37 mouse cellular contexts compared by ENCODE assay signal in genomic region chr2:80309775-80310174, GRCm38 (mm10). TPM values are rescaled to one million over a fixed set of nuclear protein-coding genes. Genes with fewer than 3 reads are reported as not detected.
"Had no signal": no experiment of that assay in that cellular context is flagged by ENCODE, and none has a peak within 500 bp of the region (broad histone marks: within the 10 kb centered on the region; RNA-seq: fewer than 3 reads in every experiment).

No protein-coding gene starts in this region.

- H3K4me1 ChIP-seq: embryonic facial prominence, embryonic 12.5 days; embryonic facial prominence, embryonic 13.5 days; embryonic facial prominence, embryonic 15.5 days; heart, embryonic 10.5 days had no signal

- DNase-seq: cerebellum, postnatal 10 days; cerebellum, postnatal 25 days; cerebellum, postnatal 36 days; embryo, embryonic 11 days; forebrain, postnatal 0 days; gastrocnemius, adult 2 months; gastrocnemius, postnatal 10 days; gastrocnemius, postnatal 14 days; gastrocnemius, postnatal 25 days; gastrocnemius, postnatal 36 days; heart, adult 11 months; heart, adult 18-20 months; heart, adult 2 months had no signal

- H3K4me3 ChIP-seq: embryonic facial prominence, embryonic 10.5 days; embryonic facial prominence, embryonic 12.5 days; embryonic facial prominence, embryonic 13.5 days; embryonic facial prominence, embryonic 15.5 days; erythroblast, embryonic 14.5 days; forebrain, embryonic 10.5 days; forebrain, embryonic 12.5 days; forebrain, embryonic 13.5 days; forebrain, embryonic 15.5 days; gastrocnemius, adult 2 months; heart, adult 2 months; heart, embryonic 10.5 days had no signal

- H3K27me3 ChIP-seq: embryonic facial prominence, embryonic 12.5 days; embryonic facial prominence, embryonic 13.5 days; embryonic facial prominence, embryonic 15.5 days; forebrain, embryonic 12.5 days; forebrain, embryonic 15.5 days had no signal

- H3K4me2 ChIP-seq: embryonic facial prominence, embryonic 12.5 days; embryonic facial prominence, embryonic 13.5 days; embryonic facial prominence, embryonic 15.5 days; forebrain, embryonic 12.5 days; forebrain, embryonic 13.5 days; forebrain, embryonic 15.5 days; heart, embryonic 11.5 days had no signal

- H3K27ac ChIP-seq: embryonic facial prominence, embryonic 10.5 days; embryonic facial prominence, embryonic 12.5 days; embryonic facial prominence, embryonic 13.5 days; embryonic facial prominence, embryonic 15.5 days; forebrain, embryonic 10.5 days; forebrain, embryonic 12.5 days; forebrain, embryonic 13.5 days; forebrain, embryonic 15.5 days; gastrocnemius, adult 2 months; heart, adult 2 months; heart, embryonic 10.5 days had no signal

- H3K36me3 ChIP-seq: embryonic facial prominence, embryonic 10.5 days; embryonic facial prominence, embryonic 12.5 days; embryonic facial prominence, embryonic 13.5 days; embryonic facial prominence, embryonic 15.5 days; forebrain, embryonic 10.5 days; forebrain, embryonic 12.5 days; forebrain, embryonic 15.5 days; heart, embryonic 10.5 days had no signal

- H3K9me3 ChIP-seq: embryonic facial prominence, embryonic 10.5 days; embryonic facial prominence, embryonic 12.5 days; embryonic facial prominence, embryonic 13.5 days; embryonic facial prominence, embryonic 15.5 days; forebrain, embryonic 10.5 days; forebrain, embryonic 12.5 days; forebrain, embryonic 13.5 days; forebrain, embryonic 15.5 days; heart, embryonic 10.5 days had no signal

- H3K9ac ChIP-seq: embryonic facial prominence, embryonic 12.5 days; embryonic facial prominence, embryonic 13.5 days; embryonic facial prominence, embryonic 15.5 days; forebrain, embryonic 12.5 days; forebrain, embryonic 13.5 days; forebrain, embryonic 15.5 days; forebrain, postnatal 0 days had no signal

RNA-seq across cellular contexts. Expression of gene Prdx6b, which starts 17.5 kb away (rescaled TPM):
- total RNA-seq: common myeloid progenitor, adult 5-6 weeks; forebrain, postnatal 0 days; gastrocnemius, adult 18-20 months; gastrocnemius, adult 2 months; gastrocnemius, adult 8-10 months; gastrocnemius, postnatal 10 days; gastrocnemius, postnatal 14 days; gastrocnemius, postnatal 25 days; gastrocnemius, postnatal 36 days; gastrocnemius, postnatal 4 days; granulocyte monocyte progenitor cell, adult 5-6 weeks; heart, adult 18-20 months; heart, adult 2 months; heart, adult 8-10 months had no signal
- polyA plus RNA-seq: cortical plate, adult 2 months; embryonic facial prominence, embryonic 10.5 days; embryonic facial prominence, embryonic 11.5 days; embryonic facial prominence, embryonic 12.5 days; embryonic facial prominence, embryonic 13.5 days; embryonic facial prominence, embryonic 14.5 days; embryonic facial prominence, embryonic 15.5 days; forebrain, embryonic 10.5 days; forebrain, embryonic 11.5 days; forebrain, embryonic 12.5 days; forebrain, embryonic 13.5 days; forebrain, embryonic 14.5 days; forebrain, embryonic 15.5 days; forebrain, embryonic 16.5 days; forebrain, postnatal 0 days; frontal cortex, adult 2 months; heart, embryonic 10.5 days; heart, embryonic 11.5 days had no signal
